Mouse (Mus musculus) liver, embryonic 14.5 days (tissue): ENCODE data around the gene Crygc.

Source experiments
- CTCF ChIP-seq: IDR thresholded peaks from 2 replicates; pipeline ENCODE4 v1.5.1; 2016; ENCODE audit warnings: antibody characterized with exemption, low read depth, control low read depth
- EP300 ChIP-seq: IDR thresholded peaks from 2 replicates; pipeline ENCODE4 v1.6.1; 2016; ENCODE audit warnings: antibody characterized with exemption, low read depth

DNA sequence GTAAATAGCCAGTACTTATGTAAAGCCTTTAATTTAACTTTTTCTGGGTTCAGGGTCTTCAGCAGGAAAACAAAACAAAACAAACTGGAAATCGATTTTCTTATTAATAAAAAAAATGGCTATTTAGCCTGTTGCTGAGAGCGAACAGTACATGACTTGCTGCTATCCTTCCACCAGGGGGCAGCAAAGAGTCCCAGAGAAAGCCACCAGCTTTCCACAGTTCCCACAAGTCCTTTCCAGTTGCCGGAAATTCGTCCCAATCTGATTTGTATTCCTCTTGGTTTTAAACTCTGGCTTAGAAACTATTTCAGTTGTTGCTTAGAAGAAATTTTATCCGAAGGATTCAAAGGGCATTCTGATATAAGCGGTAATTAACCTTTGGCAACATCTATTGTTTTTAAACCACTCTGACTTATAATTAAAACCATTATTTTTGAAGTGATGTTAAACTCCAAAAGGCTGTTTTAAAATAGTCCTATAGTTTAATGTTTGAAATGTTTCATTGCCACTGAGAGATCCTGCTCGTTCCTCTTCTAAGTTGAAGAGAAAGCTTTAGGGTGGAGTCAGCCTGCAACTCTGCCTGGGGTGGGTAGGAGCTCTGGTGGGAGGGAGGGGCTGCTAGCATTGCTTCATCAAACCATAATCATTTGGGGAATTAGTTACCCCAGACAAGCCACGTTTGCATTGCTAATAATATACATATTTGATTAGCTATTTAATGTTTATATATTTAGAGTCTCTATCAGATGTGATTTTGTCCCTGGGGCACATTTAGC, 38.7 kb upstream of the Crygc start:
- TF ChIP-seq CTCF, result peak; percentile 86
- no peak for TF ChIP-seq EP300
